Mouse (Mus musculus) bone marrow macrophage, adult 2 months (primary cell): ENCODE results near the gene Vmn1r55.

ENCODE experiments used
- CTCF ChIP-seq: IDR thresholded peaks from 2 replicates; pipeline ENCODE4 v1.5.1; 2012; ENCODE audit warnings: low read depth, mild to moderate bottlenecking, low read length, moderate library complexity
- POLR2A ChIP-seq: IDR thresholded peaks from 2 replicates; pipeline ENCODE4 v1.6.1; 2012; ENCODE audit warnings: mild to moderate bottlenecking, low read depth, low read length, borderline replicate concordance

- no peak for TF ChIP-seq POLR2A
- TF ChIP-seq CTCF = no peak
Measured at GRCm38 (mm10) chr7:5116850-5117249, 32.6 kb downstream of the Vmn1r55 start, which contains the start of gene Rfpl4.
